Mouse (Mus musculus): ENCODE results near the gene Gm6020. TPM values are rescaled to one million over a fixed set of nuclear protein-coding genes. Genes with fewer than 3 reads are reported as not detected.

Gm6020 gene
- not detected in 2 replicates for polyA plus RNA-seq (2012; rRNA removed)

DNA sequence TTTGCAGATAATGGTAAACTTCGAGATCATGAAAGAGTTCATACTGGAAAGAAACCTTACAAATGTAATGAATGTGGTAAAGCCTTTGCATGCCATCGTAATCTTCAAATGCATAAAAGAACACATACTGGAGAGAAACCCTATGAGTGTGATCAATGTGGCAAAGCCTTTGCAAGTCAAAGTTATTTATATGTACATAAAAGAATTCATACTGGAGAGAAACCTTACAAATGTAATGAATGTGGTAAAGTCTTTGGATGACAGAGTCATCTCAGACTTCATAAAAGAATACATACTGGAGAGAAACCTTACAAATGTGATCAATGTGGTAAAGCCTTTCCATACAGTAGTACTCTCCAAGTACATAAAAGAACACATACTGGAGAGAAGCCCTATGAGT is at the start of gene Gm6020:
TSS of gene Gm6020 (plus strand) at position 301 of the 400 bp plus-strand sequence.

DNA sequence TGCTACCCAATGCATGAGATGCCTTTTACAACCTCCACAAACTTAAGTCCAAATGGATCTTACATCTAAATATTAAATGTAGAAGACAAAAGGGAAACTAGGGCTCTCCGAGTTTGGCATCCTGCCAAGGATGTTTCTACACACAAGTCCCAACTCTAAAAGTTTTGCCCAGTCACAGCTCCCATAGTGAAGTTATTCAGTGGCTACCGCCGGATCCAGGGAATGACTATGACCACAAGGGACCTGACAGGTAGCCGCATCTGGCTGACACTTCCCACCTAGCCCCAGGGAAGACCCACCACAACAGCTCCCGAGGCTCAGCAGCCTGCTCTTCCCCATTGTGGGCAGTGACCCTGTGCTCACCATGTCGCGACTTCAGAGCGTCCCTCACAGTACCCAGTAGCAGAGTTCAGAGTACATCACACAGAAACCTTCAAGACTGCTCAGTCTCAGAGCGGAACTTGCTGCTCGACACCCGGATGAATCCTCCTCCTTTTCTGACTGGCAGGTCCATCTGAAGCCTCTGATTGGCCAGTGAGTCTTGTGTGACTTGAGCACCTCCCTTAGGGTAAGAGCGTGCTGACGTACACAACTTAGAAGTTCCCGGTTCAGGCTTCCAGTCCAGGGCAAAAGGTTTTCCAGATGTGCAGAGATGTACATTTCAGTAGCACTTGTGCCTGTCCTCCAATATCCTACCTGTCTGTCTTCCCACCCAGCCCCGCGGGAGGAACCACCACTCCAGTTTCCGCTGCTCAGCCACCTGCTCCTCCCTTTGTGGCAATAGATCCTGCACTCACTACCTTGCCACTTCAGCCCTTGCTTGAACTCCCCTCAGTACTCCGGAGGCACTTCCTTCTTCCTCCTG is 43.1 kb upstream of the Gm6020 start, which contains the start of gene Zfp950:
TSS of gene Zfp950 (minus strand) at position 499 of the 865 bp plus-strand sequence.

DNA sequence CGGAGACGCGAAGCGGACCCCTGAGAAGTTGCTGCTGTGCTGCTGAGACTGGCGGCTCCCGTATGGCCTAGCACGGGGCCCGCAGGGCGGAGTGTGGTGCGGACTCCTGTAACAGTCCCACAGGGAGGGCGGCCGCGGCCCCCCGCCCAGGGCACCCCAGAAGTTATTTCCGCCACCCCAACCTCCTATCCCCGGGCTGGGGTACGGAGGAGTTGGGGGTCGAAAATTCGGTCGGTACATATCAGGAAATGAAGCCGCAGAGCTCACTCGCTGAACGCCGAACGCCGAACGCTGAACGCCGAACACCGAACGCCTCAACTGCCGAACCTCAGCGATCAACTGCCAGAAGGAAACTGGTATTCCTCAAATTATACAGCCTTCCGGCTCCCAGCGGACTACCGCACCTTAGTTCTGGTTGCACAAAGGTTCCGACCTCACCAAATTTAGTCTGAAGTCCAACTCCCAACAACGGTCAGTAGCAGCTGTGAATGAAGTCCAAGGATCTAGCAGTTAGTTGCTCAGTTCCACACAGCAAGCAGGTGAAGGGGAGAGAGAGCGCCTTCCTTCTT is 7.8 kb upstream of the Gm6020 start, which contains the start of gene Gm7102:
TSS of gene Gm7102 (minus strand) at position 554 of the 569 bp plus-strand sequence.

DNA sequence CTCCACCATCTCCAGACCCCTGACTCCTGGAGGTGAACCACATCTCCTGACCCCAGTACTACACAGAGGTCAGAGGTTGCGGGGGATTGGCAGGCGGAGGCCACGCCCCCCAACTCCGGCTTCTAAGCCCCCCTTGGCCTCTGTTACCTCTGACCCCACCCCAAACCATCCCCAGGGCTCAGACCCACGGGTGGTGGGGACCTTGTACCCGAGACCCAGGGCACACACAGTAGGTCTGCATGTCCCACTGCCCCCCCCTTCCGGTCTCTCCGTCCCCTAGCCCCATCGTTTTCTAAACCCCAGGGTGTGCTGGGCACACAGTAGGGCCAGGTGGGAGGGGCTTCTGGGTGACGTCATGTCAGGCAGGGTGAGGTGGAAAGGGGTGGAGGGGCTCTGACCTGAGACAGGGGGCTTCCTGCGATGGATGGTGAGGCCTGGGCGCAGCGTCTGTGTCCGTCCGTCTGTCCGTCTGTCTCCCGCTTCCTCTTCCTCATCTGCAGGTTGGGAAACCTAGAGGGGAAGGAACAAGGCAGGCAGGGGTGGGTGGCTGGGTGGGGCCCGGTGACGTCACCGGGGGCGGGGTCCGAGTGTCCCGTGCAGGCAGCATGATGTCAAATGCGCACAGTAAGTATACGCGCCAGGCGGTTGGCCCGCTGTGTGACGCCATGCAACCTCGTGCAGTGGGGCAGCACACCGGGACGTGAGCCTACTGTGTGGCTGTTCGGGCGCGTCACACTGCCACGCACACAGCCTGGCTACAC is 44.4 kb downstream of the Gm6020 start, which contains the start of gene Csf2ra:
TSS of gene Csf2ra (minus strand) at position 489 of the 761 bp plus-strand sequence.

Other genes starting within 250 kb of the Gm6020 start
- 3.0 and 3.1 TPM in 2 replicates for gene Zfp950, start 43.0 kb upstream of the Gm6020 start, polyA plus RNA-seq (2012; rRNA removed)
- gene Gm7102, start 7.6 kb upstream of the Gm6020 start, polyA plus RNA-seq (2012; rRNA removed), result not detected in 2 replicates
- gene Csf2ra, start 44.5 kb downstream of the Gm6020 start, polyA plus RNA-seq (2012; rRNA removed), result 178 and 197 TPM in 2 replicates
- not detected in 2 replicates for gene Gm21060, start 113.2 kb downstream of the Gm6020 start, polyA plus RNA-seq (2012; rRNA removed)